ENCODE assay signal across 12 mouse cellular contexts in genomic region chr3:144400374-144400773, GRCm38 (mm10).
DNase-seq lines count a peak whose midpoint lies in the region; ATAC-seq and TF ChIP-seq lines count a peak whose summit lies in the region.
"Had no signal": no experiment of that assay in that cellular context is flagged by ENCODE, and none has a peak within 500 bp of the region (broad histone marks: within the 10 kb centered on the region; RNA-seq: fewer than 3 reads in every experiment).

No protein-coding gene starts in this region.

- peak; percentile 15 to 25 for DNase-seq in adrenal gland, postnatal 36 days
- no peak for DNase-seq in adrenal gland, postnatal 10 days
- DNase-seq in heart, adult 9 months (ENCODE audit: low spot score in 2 of 2) = peak; percentile 45 to 46
- peak; percentile 38 to 41 for DNase-seq in heart, postnatal 10 days
- no peak for DNase-seq in liver, postnatal 0 days
- no peak for DNase-seq in layer of hippocampus, postnatal 10 days (ENCODE audit: low spot score in 2 of 2)
- DNase-seq in frontal cortex, postnatal 10 days (ENCODE audit: low spot score in 2 of 2) = no peak
- DNase-seq in natural killer cell, adult 2 months (ENCODE audit: low spot score in 2 of 2) = no peak

- intact Hi-C loops in heart, postnatal 10 days (cut with DNase I) = no loop called here

- peak; percentile 29; the same call in 1 of the 2 replicates for ATAC-seq in liver, postnatal 0 days

- no peak overlapping the region for H3K9ac ChIP-seq in liver, postnatal 0 days (replicated peaks)

- H3K27me3 ChIP-seq in liver, postnatal 0 days (ENCODE audit: insufficient read depth, low read length) = no peaks in the 10 kb centered on the region
- H3K27me3 ChIP-seq: embryonic facial prominence, embryonic 12.5 days; midbrain, embryonic 13.5 days had no signal

- peak; percentile 44; the same call in 1 of the 2 replicates for TF ChIP-seq EP300 in liver, postnatal 0 days (IDR thresholded peaks at IDR 0.05; ENCODE audit: low read depth)

- no peak for TF ChIP-seq CTCF in liver, postnatal 0 days (IDR thresholded peaks at IDR 0.05; ENCODE audit: low read depth)

- no peaks in the 10 kb centered on the region for H3K4me1 ChIP-seq in liver, postnatal 0 days (ENCODE audit: insufficient read depth)

- no peaks in the 10 kb centered on the region for H3K9me3 ChIP-seq in liver, postnatal 0 days (ENCODE audit: low read length)
- H3K9me3 ChIP-seq: embryonic facial prominence, embryonic 12.5 days; midbrain, embryonic 13.5 days had no signal

- WGBS in liver, postnatal 0 days (ENCODE audit: insufficient replicate concordance) = 45% methylated on average over 8 of the region's 8 CpGs

- H3K4me3 ChIP-seq in liver, postnatal 0 days (ENCODE audit: low read depth, low read length) = no peak overlapping the region
- H3K4me3 ChIP-seq: myocyte had no signal

- H3K27ac ChIP-seq in liver, postnatal 0 days (ENCODE audit: low read depth) = no peak overlapping the region
- H3K27ac ChIP-seq: embryonic facial prominence, embryonic 12.5 days; hindbrain, embryonic 14.5 days; midbrain, embryonic 13.5 days had no signal

- H3K36me3 ChIP-seq in liver, postnatal 0 days (replicated peaks; ENCODE audit: insufficient read depth, low read length) = no peaks in the 10 kb centered on the region
- H3K36me3 ChIP-seq: embryonic facial prominence, embryonic 12.5 days; midbrain, embryonic 13.5 days had no signal

- no peak overlapping the region for H3K4me2 ChIP-seq in liver, postnatal 0 days (ENCODE audit: low read depth, low read length)

Comparison
In these comparisons a context has a peak if more than half of its experiments do, and no peak if none do; other contexts are left out.
1. DNase-seq: peak in adrenal gland, postnatal 36 days (2 of 2), heart, adult 9 months (2 of 2) and heart, postnatal 10 days (2 of 2); none in adrenal gland, postnatal 10 days (single experiment), liver, postnatal 0 days (single experiment), layer of hippocampus, postnatal 10 days (0 of 2), frontal cortex, postnatal 10 days (0 of 2) and natural killer cell, adult 2 months (0 of 2).